Mouse (Mus musculus) thymus, adult 18-20 months (tissue): Measurements from ENCODE around the gene Fam161a.
A peak's percentile ranks its signal among the peaks of the same experiment; 100 is the strongest.

Experiments used
- DNase-seq, 2 experiments: peaks; one replicate each; pipeline ENCODE4 v3.0.0; 2022; ENCODE audit warnings: mixed read lengths in 2 of 2

Fam161a gene

GRCm38 (mm10) chr11:23007481-23008180 is at the start of gene Fam161a:
TSS of gene Fam161a (plus strand) at chr11:23007531.
- DNase-seq = peak in 1 of 2 experiments; percentile 25

GRCm38 (mm10) chr11:22957791-22958374 is 49.4 kb upstream of the Fam161a start:
- DNase-seq = no peak

DNA sequence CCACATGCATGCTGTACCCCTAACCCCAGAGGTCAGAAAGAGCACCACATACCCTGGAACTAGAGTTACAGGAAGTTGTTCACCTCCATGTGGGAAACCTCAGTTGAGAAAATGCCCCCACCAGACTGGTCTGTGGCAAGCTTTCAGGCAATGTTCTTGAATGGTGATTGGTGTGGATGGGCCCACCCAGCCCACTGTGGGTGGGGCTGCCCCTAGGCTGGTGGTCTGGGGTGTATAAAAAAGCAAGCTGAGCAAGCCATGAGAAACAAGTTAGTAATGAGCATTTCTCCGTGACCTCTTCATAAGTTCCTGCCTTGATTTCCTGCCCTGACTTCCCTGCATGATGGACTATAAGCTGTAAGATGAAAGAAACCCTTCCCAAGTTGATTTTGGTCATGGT is 45.2 kb upstream of the Fam161a start:
- DNase-seq = no peak

DNA sequence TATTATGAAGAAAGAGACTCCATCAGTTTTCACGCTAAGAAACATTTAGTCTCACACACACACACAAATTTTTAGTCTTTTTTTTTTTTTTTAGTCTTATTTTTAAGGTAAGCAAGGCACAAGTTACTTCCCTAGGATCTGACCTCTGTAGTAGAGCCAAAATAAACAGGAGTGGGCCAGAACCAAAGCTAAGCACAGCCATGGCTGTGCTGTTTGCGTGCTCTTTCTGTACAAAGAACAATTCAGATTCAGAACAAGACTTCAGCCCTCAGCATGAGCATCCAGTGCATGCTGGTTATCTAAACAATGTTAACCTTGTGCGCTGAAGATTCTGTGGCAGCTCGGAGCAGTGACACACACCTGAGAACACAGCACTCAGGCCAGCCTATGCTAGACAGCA is 42.9 kb upstream of the Fam161a start:
- DNase-seq = no peak

DNA sequence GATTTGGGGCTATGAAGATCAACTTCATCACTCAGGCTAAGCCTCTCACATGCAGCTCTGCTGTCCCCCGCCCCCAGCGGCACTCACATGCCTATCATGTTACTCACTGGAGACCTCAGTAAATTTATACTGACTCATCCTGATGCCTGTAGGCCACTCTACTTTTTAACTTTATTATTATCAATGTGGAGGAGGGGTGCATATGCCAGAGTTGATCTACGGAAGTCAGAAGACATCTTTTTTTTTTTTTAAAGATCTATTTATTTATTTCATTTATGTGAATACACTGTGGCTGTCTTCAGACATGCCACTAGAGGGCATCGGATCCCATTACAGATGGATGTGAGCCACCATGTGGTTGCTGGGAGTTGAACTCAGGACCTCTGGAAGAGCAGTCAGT is 41.8 kb upstream of the Fam161a start:
- DNase-seq = no peak

DNA sequence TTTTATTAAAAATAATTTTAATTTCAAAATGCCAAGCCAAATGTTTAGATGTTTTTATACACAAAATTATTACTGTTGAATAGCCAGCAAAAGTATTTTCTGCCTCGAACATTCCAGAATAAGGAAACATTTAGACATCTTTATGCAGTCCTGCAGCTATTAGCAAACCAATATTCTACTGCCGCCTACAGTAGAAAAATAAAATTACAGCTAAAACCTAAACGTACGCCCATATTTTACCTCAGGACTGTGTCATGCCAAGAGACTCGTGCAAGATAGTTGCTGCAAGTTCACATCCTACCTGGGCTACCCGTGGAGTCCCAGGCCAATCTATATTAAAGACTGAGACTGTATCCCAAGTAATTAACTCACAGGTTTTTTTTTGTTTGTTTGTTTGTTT is 37.8 kb upstream of the Fam161a start:
- DNase-seq = no peak

GRCm38 (mm10) chr11:22970546-22970945 is 36.8 kb upstream of the Fam161a start:
- DNase-seq = no peak

DNA sequence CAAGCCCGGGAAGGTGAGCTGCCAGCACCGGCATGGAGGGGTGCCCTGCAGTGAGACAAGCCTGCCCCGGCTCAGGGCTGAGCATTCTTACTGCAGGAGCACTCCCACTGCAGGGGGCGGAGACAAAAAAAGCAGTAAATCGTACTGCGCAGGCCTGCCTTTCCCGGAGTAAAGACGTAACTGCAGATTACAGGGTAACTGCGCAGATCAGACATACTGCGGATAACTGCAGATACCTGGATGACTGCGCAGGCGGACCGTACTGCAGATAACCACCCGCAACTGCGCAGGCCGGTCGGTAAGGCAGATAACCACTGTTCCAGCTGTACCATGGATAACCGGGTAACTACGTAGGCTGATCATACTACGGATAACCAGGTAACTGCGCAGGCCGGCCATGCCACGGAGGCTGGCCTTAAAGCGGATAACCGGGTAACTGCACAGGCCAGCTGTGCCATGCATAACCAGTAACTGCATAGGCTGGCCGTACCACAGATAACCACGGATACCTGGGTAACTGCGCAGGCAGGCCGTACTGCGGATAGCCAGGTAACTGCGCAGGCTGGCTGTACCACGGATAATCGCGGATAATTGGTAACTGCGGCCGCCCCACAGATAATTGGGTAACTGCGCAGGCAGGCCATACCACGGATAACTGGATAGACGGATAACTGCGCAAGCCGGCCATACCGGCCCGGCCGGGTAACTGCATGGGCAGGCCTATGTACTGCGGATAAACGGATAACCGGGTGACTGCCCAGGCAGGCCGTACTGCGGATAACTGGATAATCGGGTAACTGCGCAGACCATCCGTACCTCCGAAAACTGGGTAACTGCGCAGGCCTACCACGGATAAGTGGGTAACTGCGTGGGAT is 35.3 kb upstream of the Fam161a start, which contains the start of gene Zrsr1:
Gene Zrsr1, plus strand, starts transcription at position 171 of the 875 bp plus-strand sequence.
- peak; percentile 30 to 47 for DNase-seq

- DNase-seq = peak; percentile 61 to 76
These were observed 34.4 kb upstream of the Fam161a start for GRCm38 (mm10) chr11:22972746-22973526.

- DNase-seq = no peak
These were observed 33.7 kb upstream of the Fam161a start for GRCm38 (mm10) chr11:22973599-22973998.

GRCm38 (mm10) chr11:22978215-22978614 is 29.1 kb upstream of the Fam161a start:
- no peak for DNase-seq

DNA sequence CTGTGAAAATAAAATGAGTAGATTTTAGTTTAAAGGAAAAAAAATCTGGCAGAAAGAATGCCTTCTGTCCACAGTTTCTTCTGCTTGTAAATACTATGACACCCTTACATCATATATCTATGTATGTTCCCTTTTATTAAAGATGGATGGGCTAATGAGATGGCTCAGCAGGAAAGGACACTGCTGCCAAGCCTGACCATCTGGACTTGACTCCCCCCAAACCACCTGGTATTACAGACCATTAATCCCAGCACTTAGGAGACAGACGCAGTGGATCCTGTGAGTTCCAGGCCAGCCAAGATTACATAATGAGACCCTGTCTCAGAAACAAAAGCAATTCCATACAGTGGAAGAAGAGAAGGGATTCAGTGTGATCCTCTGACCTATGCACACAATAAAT is 28.6 kb upstream of the Fam161a start:
- no peak for DNase-seq

DNA sequence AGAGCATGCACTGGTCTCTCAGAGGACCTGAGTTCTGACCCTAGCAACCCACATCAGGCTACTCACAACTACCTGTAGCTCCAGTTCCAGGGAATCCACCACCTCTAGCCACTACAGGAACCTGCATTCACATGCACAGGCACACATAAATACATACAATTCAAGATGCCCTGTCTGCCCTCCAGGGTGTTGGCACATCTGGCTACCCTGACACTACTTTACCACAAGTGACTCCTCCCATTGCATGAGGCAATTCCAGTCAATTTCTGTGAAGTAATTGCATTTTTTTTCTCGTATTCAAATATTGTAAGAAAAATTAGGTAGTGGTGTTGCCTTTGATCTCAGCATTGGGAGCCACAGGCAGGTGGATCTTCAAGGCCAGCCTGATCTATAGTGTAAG is 28.1 kb upstream of the Fam161a start:
- no peak for DNase-seq

DNA sequence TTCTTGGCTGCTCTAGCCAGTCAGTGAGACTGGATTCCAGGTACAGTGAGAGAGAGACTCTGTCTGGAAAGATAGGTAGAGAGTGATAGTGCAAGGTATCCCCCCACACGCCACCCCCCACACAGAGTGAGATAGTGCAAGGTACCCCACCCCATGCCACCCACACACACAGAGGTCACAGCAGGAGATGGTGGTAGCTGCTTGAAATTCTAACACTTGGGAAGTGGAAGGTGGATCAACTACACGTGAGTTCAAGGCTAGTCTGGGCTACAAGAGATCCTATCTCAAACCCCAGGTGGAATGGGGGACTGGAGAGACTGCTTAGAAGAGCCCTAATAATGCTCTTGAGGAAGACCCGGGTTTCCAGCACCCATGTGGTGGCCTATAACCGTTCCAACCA is 26.3 kb upstream of the Fam161a start:
- DNase-seq = no peak

- DNase-seq = no peak
These were observed 25.8 kb upstream of the Fam161a start for GRCm38 (mm10) chr11:22981543-22981950.

GRCm38 (mm10) chr11:22981984-22982757 is 25.2 kb upstream of the Fam161a start, which contains the start of the genes Gm28048 and Commd1:
TSS of gene Gm28048 (minus strand) at chr11:22982090.
TSS of gene Commd1 (minus strand) at chr11:22982382.
- peak; percentile 87 to 89 for DNase-seq

- no peak for DNase-seq
These were observed 24.5 kb upstream of the Fam161a start for GRCm38 (mm10) chr11:22982846-22983245.

DNA sequence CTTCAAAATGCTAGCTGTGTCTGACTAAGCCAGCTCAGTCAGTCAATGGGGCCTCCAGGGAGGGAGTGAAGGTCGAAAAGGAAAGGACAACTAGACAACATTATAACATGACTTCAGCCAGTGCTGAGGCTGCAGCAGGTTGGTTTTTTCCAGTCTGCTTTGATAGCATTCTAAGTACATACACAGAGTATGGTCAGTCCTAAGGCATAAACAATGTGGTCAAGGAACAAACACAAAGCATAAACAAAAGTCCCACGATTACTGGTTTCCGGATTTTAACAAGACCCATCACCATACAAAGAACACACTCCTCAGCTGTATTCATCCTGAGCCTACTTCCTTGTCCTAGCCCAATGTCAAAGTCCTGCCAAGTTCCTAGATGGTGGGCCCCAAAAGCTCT is 21.8 kb upstream of the Fam161a start:
- no peak for DNase-seq

- DNase-seq = no peak
These were observed 20.0 kb upstream of the Fam161a start for GRCm38 (mm10) chr11:22987357-22987756.

GRCm38 (mm10) chr11:22989786-22990185 is 17.5 kb upstream of the Fam161a start:
- no peak for DNase-seq

GRCm38 (mm10) chr11:22990393-22991126 is 16.8 kb upstream of the Fam161a start, which contains the start of gene Cct4:
TSS of gene Cct4 (plus strand) at chr11:22990519.
- DNase-seq = peak; percentile 80 to 81
